Mouse (Mus musculus) A20 (cell line): ENCODE measurements around the gene Ptn.

Source experiments
- DNase-seq: peaks from one replicate; pipeline ENCODE4 v3.0.0-alpha.2; 2011; ENCODE audit warnings: low read depth, low spot score

Gene Ptn

GRCm38 (mm10) chr6:36815992-36816391, 6.0 kb upstream of the Ptn start:
- no peak for DNase-seq

- no peak for DNase-seq
Observed at GRCm38 (mm10) chr6:36812666-36813515, 2.9 kb upstream of the Ptn start.

- DNase-seq: no peak
Observed at GRCm38 (mm10) chr6:36810448-36810847, 428 bp upstream of the Ptn start.

GRCm38 (mm10) chr6:36809311-36809726, 701 bp downstream of the Ptn start:
- DNase-seq: no peak

- no peak for DNase-seq
Observed at GRCm38 (mm10) chr6:36808306-36809058, 1.5 kb downstream of the Ptn start.

GRCm38 (mm10) chr6:36806906-36807305, 3.1 kb downstream of the Ptn start:
- no peak for DNase-seq

GRCm38 (mm10) chr6:36800309-36800946, 9.6 kb downstream of the Ptn start:
- no peak for DNase-seq

GRCm38 (mm10) chr6:36797066-36797655, 12.9 kb downstream of the Ptn start:
- DNase-seq: no peak

- DNase-seq: no peak
Observed at GRCm38 (mm10) chr6:36794535-36794934, 15.5 kb downstream of the Ptn start.

GRCm38 (mm10) chr6:36793775-36794174, 16.2 kb downstream of the Ptn start:
- DNase-seq: no peak

GRCm38 (mm10) chr6:36789261-36789660, 20.8 kb downstream of the Ptn start:
- no peak for DNase-seq

GRCm38 (mm10) chr6:36788576-36789191, 21.3 kb downstream of the Ptn start:
- no peak for DNase-seq

- DNase-seq: no peak
Observed at GRCm38 (mm10) chr6:36784682-36785208, 25.3 kb downstream of the Ptn start.

GRCm38 (mm10) chr6:36782481-36782880, 27.5 kb downstream of the Ptn start:
- DNase-seq: no peak

- no peak for DNase-seq
Observed at GRCm38 (mm10) chr6:36777567-36778337, 32.3 kb downstream of the Ptn start.

GRCm38 (mm10) chr6:36777039-36777438, 33.0 kb downstream of the Ptn start:
- no peak for DNase-seq

GRCm38 (mm10) chr6:36775647-36776360, 34.2 kb downstream of the Ptn start:
- no peak for DNase-seq

GRCm38 (mm10) chr6:36772541-36772940, 37.5 kb downstream of the Ptn start:
- DNase-seq: no peak

GRCm38 (mm10) chr6:36769012-36769411, 41.0 kb downstream of the Ptn start:
- DNase-seq: no peak

GRCm38 (mm10) chr6:36766941-36767340, 43.1 kb downstream of the Ptn start:
- no peak for DNase-seq
